Mouse (Mus musculus): ENCODE results near the gene Pabpn1.

Gene Pabpn1

GRCm38 (mm10) chr14:54913343-54913742 is 21.0 kb downstream of the Pabpn1 start:
- Histone ChIP-seq H3K27me3 (ENCODE audit: control insufficient read depth, insufficient read depth, low read length, poor library complexity, severe bottlenecking) (no peaks in the 10 kb centered on the region), H3K36me3 (ENCODE audit: control insufficient read depth, insufficient read depth, low read length, poor library complexity, severe bottlenecking) (no peaks in the 10 kb centered on the region)
- no peak for DNase-seq (ENCODE audit: low read depth, low spot score)

GRCm38 (mm10) chr14:54920076-54920685 is 27.9 kb downstream of the Pabpn1 start:
- no peaks in the 10 kb centered on the region for H3K36me3 ChIP-seq (ENCODE audit: control insufficient read depth, insufficient read depth, low read length, poor library complexity, severe bottlenecking)
- H3K27me3 ChIP-seq (ENCODE audit: control insufficient read depth, insufficient read depth, low read length, poor library complexity, severe bottlenecking), result no peaks in the 10 kb centered on the region; the same call in 1 of the 2 replicates
- no peak for DNase-seq (ENCODE audit: low read depth, low spot score)

- no peaks in the 10 kb centered on the region for H3K36me3 ChIP-seq (ENCODE audit: control insufficient read depth, insufficient read depth, low read length, poor library complexity, severe bottlenecking)
- no peaks in the 10 kb centered on the region; the same call in 1 of the 2 replicates for H3K27me3 ChIP-seq (ENCODE audit: control insufficient read depth, insufficient read depth, low read length, poor library complexity, severe bottlenecking)
- no peak for DNase-seq (ENCODE audit: low read depth, low spot score)
These were observed 32.5 kb downstream of the Pabpn1 start for GRCm38 (mm10) chr14:54924641-54925348.

GRCm38 (mm10) chr14:54925349-54926342 is 33.3 kb downstream of the Pabpn1 start, which contains the start of gene Efs:
Efs (minus strand) TSS chr14:54926126.
- DNase-seq (ENCODE audit: low read depth, low spot score), result no peak

GRCm38 (mm10) chr14:54926401-54927158 is 34.3 kb downstream of the Pabpn1 start:
- DNase-seq (ENCODE audit: low read depth, low spot score), result no peak

More at GRCm38 (mm10) chr14:54925349-54926342, 33.3 kb downstream of the Pabpn1 start, which contains the start of gene Efs:
- Histone ChIP-seq H3K27me3 (ENCODE audit: control insufficient read depth, insufficient read depth, low read length, poor library complexity, severe bottlenecking) (no peaks in the 10 kb centered on the region; the same call in 1 of the 2 replicates), H3K36me3 (ENCODE audit: control insufficient read depth, insufficient read depth, low read length, poor library complexity, severe bottlenecking) (no peaks in the 10 kb centered on the region)

GRCm38 (mm10) chr14:54927296-54927695 is 35.0 kb downstream of the Pabpn1 start:
- no peaks in the 10 kb centered on the region; the same call in 1 of the 2 replicates for H3K27me3 ChIP-seq (ENCODE audit: control insufficient read depth, insufficient read depth, low read length, poor library complexity, severe bottlenecking)
- H3K36me3 ChIP-seq (ENCODE audit: control insufficient read depth, insufficient read depth, low read length, poor library complexity, severe bottlenecking), result no peaks in the 10 kb centered on the region
- DNase-seq (ENCODE audit: low read depth, low spot score), result no peak

More at GRCm38 (mm10) chr14:54926401-54927158, 34.3 kb downstream of the Pabpn1 start:
- Histone ChIP-seq H3K36me3 (ENCODE audit: control insufficient read depth, insufficient read depth, low read length, poor library complexity, severe bottlenecking) (no peaks in the 10 kb centered on the region), H3K27me3 (ENCODE audit: control insufficient read depth, insufficient read depth, low read length, poor library complexity, severe bottlenecking) (no peaks in the 10 kb centered on the region; the same call in 1 of the 2 replicates)

- no peak for DNase-seq (ENCODE audit: low read depth, low spot score)
- no peaks in the 10 kb centered on the region for H3K36me3 ChIP-seq (ENCODE audit: control insufficient read depth, insufficient read depth, low read length, poor library complexity, severe bottlenecking)
These were observed 37.5 kb downstream of the Pabpn1 start for GRCm38 (mm10) chr14:54929801-54930200.

GRCm38 (mm10) chr14:54930431-54930830 is 38.1 kb downstream of the Pabpn1 start:
- H3K27me3 ChIP-seq (ENCODE audit: control insufficient read depth, insufficient read depth, low read length, poor library complexity, severe bottlenecking), result no peaks in the 10 kb centered on the region
- no peak for DNase-seq (ENCODE audit: low read depth, low spot score)
- H3K36me3 ChIP-seq (ENCODE audit: control insufficient read depth, insufficient read depth, low read length, poor library complexity, severe bottlenecking), result no peaks in the 10 kb centered on the region

More at GRCm38 (mm10) chr14:54929801-54930200, 37.5 kb downstream of the Pabpn1 start:
- H3K27me3 ChIP-seq (ENCODE audit: control insufficient read depth, insufficient read depth, low read length, poor library complexity, severe bottlenecking), result no peaks in the 10 kb centered on the region

- DNase-seq (ENCODE audit: low read depth, low spot score), result no peak
- Histone ChIP-seq H3K36me3 (ENCODE audit: control insufficient read depth, insufficient read depth, low read length, poor library complexity, severe bottlenecking) (no peaks in the 10 kb centered on the region), H3K27me3 (ENCODE audit: control insufficient read depth, insufficient read depth, low read length, poor library complexity, severe bottlenecking) (no peaks in the 10 kb centered on the region)
These were observed 40.4 kb downstream of the Pabpn1 start, which contains the start of gene Il25 for GRCm38 (mm10) chr14:54932645-54933150. Il25 (plus strand) TSS chr14:54932695.

- Histone ChIP-seq H3K36me3 (ENCODE audit: control insufficient read depth, insufficient read depth, low read length, poor library complexity, severe bottlenecking) (no peaks in the 10 kb centered on the region), H3K27me3 (ENCODE audit: control insufficient read depth, insufficient read depth, low read length, poor library complexity, severe bottlenecking) (no peaks in the 10 kb centered on the region)
- DNase-seq (ENCODE audit: low read depth, low spot score), result no peak
These were observed 43.9 kb downstream of the Pabpn1 start, which contains the start of gene Cmtm5 for GRCm38 (mm10) chr14:54935904-54936830. Cmtm5 (plus strand) TSS chr14:54936261.

GRCm38 (mm10) chr14:54936831-54937160 is 44.5 kb downstream of the Pabpn1 start:
- no peaks in the 10 kb centered on the region for H3K27me3 ChIP-seq (ENCODE audit: control insufficient read depth, insufficient read depth, low read length, poor library complexity, severe bottlenecking)
- no peak for DNase-seq (ENCODE audit: low read depth, low spot score)

GRCm38 (mm10) chr14:54937361-54938182 is 45.3 kb downstream of the Pabpn1 start:
- no peak for DNase-seq (ENCODE audit: low read depth, low spot score)
- H3K27me3 ChIP-seq (ENCODE audit: control insufficient read depth, insufficient read depth, low read length, poor library complexity, severe bottlenecking), result no peaks in the 10 kb centered on the region
- H3K36me3 ChIP-seq (ENCODE audit: control insufficient read depth, insufficient read depth, low read length, poor library complexity, severe bottlenecking), result no peaks in the 10 kb centered on the region

More at GRCm38 (mm10) chr14:54936831-54937160, 44.5 kb downstream of the Pabpn1 start:
- H3K36me3 ChIP-seq (ENCODE audit: control insufficient read depth, insufficient read depth, low read length, poor library complexity, severe bottlenecking), result no peaks in the 10 kb centered on the region

All from splenic B cell, adult 2 months (primary cell).